Mouse (Mus musculus): ENCODE data around the gene Per1. TPM values are rescaled to one million over a fixed set of nuclear protein-coding genes. Genes with fewer than 3 reads are reported as not detected.
A peak's percentile ranks its signal among the peaks of the same experiment; 100 is the strongest.

Per1 gene
- polyA plus RNA-seq, 1 experiment from 2014 or later = 15.4 TPM

GRCm38 (mm10) chr11:69099915-69100345 lies 4.9 kb downstream of the Per1 start:
- peak overlapping the region; percentile 97 for H3K4me2 ChIP-seq
- peaks cover 46% of the 10 kb centered on the region for H3K36me3 ChIP-seq (ENCODE audit: insufficient read depth)
- DNase-seq (peak; percentile 96), ATAC-seq (ENCODE audit: insufficient read depth) (peak; percentile 16)
- peak overlapping the region; percentile 98 for H3K27ac ChIP-seq (ENCODE audit: low read depth)
- no peaks in the 10 kb centered on the region for H3K27me3 ChIP-seq (ENCODE audit: insufficient read depth, low read length)
- peak overlapping the region; percentile 55 for H3K4me3 ChIP-seq (ENCODE audit: low read depth, low read length)
- H3K4me1 ChIP-seq (ENCODE audit: insufficient read depth) = peaks cover 32% of the 10 kb centered on the region
- no peak; the same call in 1 of the 2 replicates for TF ChIP-seq CTCF (IDR thresholded peaks at IDR 0.05; ENCODE audit: low read depth)
- no peaks in the 10 kb centered on the region for H3K9me3 ChIP-seq (ENCODE audit: low read depth, low read length)
- WGBS = under 1% methylated on average over 23 of the region's 23 CpGs
- peak overlapping the region; percentile 73 for H3K9ac ChIP-seq

DNA sequence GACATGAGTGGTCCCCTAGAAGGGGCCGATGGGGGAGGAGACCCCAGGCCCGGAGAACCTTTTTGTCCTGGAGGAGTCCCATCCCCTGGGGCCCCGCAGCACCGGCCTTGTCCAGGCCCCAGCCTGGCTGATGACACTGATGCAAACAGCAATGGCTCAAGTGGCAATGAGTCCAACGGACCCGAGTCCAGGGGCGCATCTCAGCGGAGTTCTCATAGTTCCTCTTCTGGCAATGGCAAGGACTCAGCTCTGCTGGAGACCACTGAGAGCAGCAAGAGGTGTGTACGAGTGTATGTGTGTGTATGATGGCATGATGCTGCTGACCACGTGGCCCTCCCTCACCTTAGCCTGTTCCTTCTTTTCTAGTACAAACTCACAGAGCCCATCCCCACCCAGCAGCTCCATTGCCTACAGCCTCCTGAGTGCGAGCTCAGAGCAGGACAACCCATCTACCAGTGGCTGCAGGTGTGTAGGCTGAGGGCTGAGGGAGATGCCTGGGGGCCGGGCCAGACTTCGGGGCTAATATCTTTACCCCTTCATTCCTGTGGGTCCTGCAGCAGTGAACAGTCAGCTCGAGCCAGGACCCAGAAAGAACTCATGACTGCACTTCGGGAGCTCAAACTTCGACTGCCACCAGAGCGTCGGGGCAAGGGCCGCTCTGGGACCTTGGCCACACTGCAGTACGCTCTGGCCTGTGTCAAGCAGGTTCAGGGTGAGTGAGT lies 5.8 kb downstream of the Per1 start:
- H3K9ac ChIP-seq = 0 out of 2 replicates have a peak overlapping the region, but pooled peaks have one; percentile 73
- H3K4me2 ChIP-seq = peak overlapping the region; percentile 97
- ATAC-seq (ENCODE audit: insufficient read depth) = no peak
- DNase-seq = no peak
- TF ChIP-seq CTCF (IDR thresholded peaks at IDR 0.05; ENCODE audit: low read depth) = no peak
- peaks cover 31% of the 10 kb centered on the region for H3K4me1 ChIP-seq (ENCODE audit: insufficient read depth)
- no peaks in the 10 kb centered on the region for H3K9me3 ChIP-seq (ENCODE audit: low read depth, low read length)
- peak overlapping the region; percentile 55 for H3K4me3 ChIP-seq (ENCODE audit: low read depth, low read length)
- H3K27me3 ChIP-seq (ENCODE audit: insufficient read depth, low read length) = no peaks in the 10 kb centered on the region
- H3K36me3 ChIP-seq (ENCODE audit: insufficient read depth) = peaks cover 54% of the 10 kb centered on the region
- peak overlapping the region; percentile 98; the same call in 1 of the 2 replicates for H3K27ac ChIP-seq (ENCODE audit: low read depth)
- 88% methylated on average over 20 of the region's 20 CpGs for WGBS

GRCm38 (mm10) chr11:69101604-69102402 lies 6.8 kb downstream of the Per1 start:
- WGBS = 87% methylated on average over 21 of the region's 21 CpGs
- Histone ChIP-seq H3K27me3 (ENCODE audit: insufficient read depth, low read length) (no peaks in the 10 kb centered on the region), H3K27ac (ENCODE audit: low read depth) (no peak overlapping the region), H3K4me3 (ENCODE audit: low read depth, low read length) (no peak overlapping the region), H3K36me3 (ENCODE audit: insufficient read depth) (peaks cover 64% of the 10 kb centered on the region), H3K4me1 (ENCODE audit: insufficient read depth) (peaks cover 23% of the 10 kb centered on the region), H3K4me2 (no peak overlapping the region), H3K9ac (no peak overlapping the region), H3K9me3 (ENCODE audit: low read depth, low read length) (no peaks in the 10 kb centered on the region)
- no peak for ATAC-seq (ENCODE audit: insufficient read depth)
- DNase-seq = no peak
- TF ChIP-seq CTCF (IDR thresholded peaks at IDR 0.05; ENCODE audit: low read depth) = no peak

DNA sequence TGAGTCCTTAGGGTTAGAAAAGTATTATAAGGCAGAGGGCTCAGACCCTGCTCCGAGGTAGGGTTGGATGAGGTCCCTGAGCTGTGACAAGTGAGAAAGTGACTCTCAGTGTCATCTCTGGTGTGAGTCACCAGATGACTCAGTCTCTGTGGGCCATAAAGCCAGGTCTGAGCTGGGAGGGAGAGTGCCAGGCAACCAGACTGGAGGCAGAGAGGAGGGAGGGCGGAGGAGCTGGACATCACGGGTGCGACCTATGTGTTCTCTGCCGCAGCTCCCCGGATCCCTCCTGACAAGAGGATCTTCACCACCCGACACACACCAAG lies 7.3 kb downstream of the Per1 start:
- WGBS = 95% methylated on average over 7 of the region's 7 CpGs
- no peak for TF ChIP-seq CTCF (IDR thresholded peaks at IDR 0.05; ENCODE audit: low read depth)
- H3K4me3 ChIP-seq (ENCODE audit: low read depth, low read length) = no peak overlapping the region
- no peak overlapping the region for H3K27ac ChIP-seq (ENCODE audit: low read depth)
- peaks cover 21% of the 10 kb centered on the region for H3K4me1 ChIP-seq (ENCODE audit: insufficient read depth)
- no peaks in the 10 kb centered on the region for H3K9me3 ChIP-seq (ENCODE audit: low read depth, low read length)
- no peaks in the 10 kb centered on the region for H3K27me3 ChIP-seq (ENCODE audit: insufficient read depth, low read length)
- no peak overlapping the region for H3K4me2 ChIP-seq
- DNase-seq (no peak), ATAC-seq (ENCODE audit: insufficient read depth) (no peak)
- no peak overlapping the region for H3K9ac ChIP-seq
- H3K36me3 ChIP-seq (ENCODE audit: insufficient read depth) = peaks cover 70% of the 10 kb centered on the region

DNA sequence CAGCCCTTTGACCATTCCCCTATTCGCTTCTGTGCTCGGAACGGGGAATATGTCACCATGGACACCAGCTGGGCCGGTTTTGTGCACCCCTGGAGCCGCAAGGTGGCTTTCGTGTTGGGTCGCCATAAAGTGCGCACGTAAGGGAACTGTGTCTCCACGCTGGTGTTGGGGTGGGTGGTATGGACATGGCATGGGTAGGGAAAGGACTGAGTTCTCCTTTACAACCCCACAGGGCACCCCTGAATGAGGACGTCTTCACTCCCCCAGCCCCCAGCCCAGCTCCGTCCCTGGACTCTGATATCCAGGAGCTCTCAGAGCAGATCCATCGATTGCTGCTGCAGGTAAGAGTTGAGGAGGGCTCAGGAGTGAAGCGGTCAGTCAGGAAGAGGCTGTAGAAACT lies 8.1 kb downstream of the Per1 start:
- Histone ChIP-seq H3K9ac (no peak overlapping the region), H3K36me3 (ENCODE audit: insufficient read depth) (peaks cover 77% of the 10 kb centered on the region), H3K27me3 (ENCODE audit: insufficient read depth, low read length) (no peaks in the 10 kb centered on the region), H3K27ac (ENCODE audit: low read depth) (no peak overlapping the region), H3K4me3 (ENCODE audit: low read depth, low read length) (no peak overlapping the region), H3K4me2 (no peak overlapping the region), H3K4me1 (ENCODE audit: insufficient read depth) (peaks cover 14% of the 10 kb centered on the region), H3K9me3 (ENCODE audit: low read depth, low read length) (no peaks in the 10 kb centered on the region)
- DNase-seq (no peak), ATAC-seq (ENCODE audit: insufficient read depth) (no peak)
- WGBS = 96% methylated on average over 14 of the region's 14 CpGs
- TF ChIP-seq CTCF (IDR thresholded peaks at IDR 0.05; ENCODE audit: low read depth) = no peak

DNA sequence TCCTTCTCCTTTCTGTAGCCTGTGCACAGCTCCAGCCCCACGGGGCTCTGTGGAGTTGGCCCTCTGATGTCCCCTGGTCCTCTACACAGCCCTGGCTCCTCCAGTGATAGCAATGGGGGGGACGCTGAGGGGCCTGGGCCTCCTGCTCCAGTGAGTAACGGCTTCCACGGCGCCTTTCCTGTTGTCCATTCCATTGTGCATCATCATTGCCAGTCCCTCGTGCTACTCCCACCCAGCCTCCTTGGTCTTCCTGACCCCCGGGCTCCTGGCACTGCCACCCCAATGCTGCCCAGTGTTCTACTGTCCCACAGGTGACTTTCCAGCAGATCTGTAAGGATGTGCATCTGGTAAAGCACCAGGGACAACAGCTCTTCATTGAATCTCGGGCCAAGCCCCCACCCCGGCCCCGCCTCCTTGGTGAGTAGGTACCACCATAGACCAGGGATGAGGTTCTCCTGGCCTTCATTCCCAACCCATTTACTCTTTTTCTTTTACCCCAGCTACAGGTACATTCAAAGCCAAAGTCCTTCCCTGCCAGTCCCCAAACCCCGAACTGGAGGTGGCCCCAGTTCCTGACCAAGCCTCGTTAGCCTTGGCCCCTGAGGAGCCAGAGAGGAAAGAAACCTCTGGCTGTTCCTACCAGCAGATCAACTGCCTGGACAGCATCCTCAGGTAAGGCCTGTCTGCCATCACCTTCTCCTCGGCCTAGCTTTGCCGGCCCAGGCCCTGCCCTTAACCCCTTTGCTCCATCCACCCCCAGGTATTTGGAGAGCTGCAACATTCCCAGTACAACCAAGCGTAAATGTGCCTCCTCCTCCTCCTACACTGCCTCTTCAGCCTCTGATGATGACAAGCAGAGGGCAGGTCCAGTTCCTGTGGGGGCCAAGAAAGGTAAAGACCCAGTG lies 8.8 kb downstream of the Per1 start:
- no peak for TF ChIP-seq CTCF (IDR thresholded peaks at IDR 0.05; ENCODE audit: low read depth)
- Histone ChIP-seq H3K36me3 (ENCODE audit: insufficient read depth) (peaks cover 84% of the 10 kb centered on the region), H3K27me3 (ENCODE audit: insufficient read depth, low read length) (no peaks in the 10 kb centered on the region), H3K9me3 (ENCODE audit: low read depth, low read length) (no peaks in the 10 kb centered on the region), H3K9ac (no peak overlapping the region), H3K4me1 (ENCODE audit: insufficient read depth) (peaks cover 10% of the 10 kb centered on the region; the same call in 1 of the 2 replicates), H3K4me2 (no peak overlapping the region), H3K27ac (ENCODE audit: low read depth) (no peak overlapping the region), H3K4me3 (ENCODE audit: low read depth, low read length) (no peak overlapping the region)
- no peak for ATAC-seq (ENCODE audit: insufficient read depth)
- no peak for DNase-seq
- WGBS = 86% methylated on average over 15 of the region's 15 CpGs

Measured in lung, embryonic 14.5 days (tissue).